Mouse (Mus musculus) thymus, adult 2 months (tissue): ENCODE measurements around the gene Tlk1.

Experiments
- CTCF ChIP-seq: fragments of 200-500 bp; IDR thresholded peaks from 2 replicates; pipeline ENCODE4 v1.5.1; 2012; ENCODE audit warnings: mild to moderate bottlenecking, control low read depth, low read length, moderate library complexity, borderline replicate concordance; ENCODE audit not compliant: control insufficient read depth, poor library complexity, insufficient read depth; ENCODE audit errors: extremely low read depth
- POLR2A ChIP-seq: fragments of 200-500 bp; IDR thresholded peaks from 2 replicates; pipeline ENCODE4 v1.6.1; 2012; ENCODE audit warnings: mild to moderate bottlenecking, low read length, control low read depth, moderate library complexity; ENCODE audit not compliant: control insufficient read depth, poor library complexity, insufficient read depth; ENCODE audit errors: extremely low read depth

GRCm38 (mm10) chr2:70700851-70701250 lies 124.7 kb downstream of the Tlk1 start:
- TF ChIP-seq CTCF = no peak
- TF ChIP-seq POLR2A = no peak
